Mouse (Mus musculus) layer of hippocampus, postnatal 10 days (tissue): ENCODE data around the gene Defb43. TPM values are rescaled to one million over a fixed set of nuclear protein-coding genes. Genes with fewer than 3 reads are reported as not detected.
A peak's percentile ranks its signal among the peaks of the same experiment; 100 is the strongest.

Experiments used
- DNase-seq, 2 experiments: peaks; one replicate each; pipeline ENCODE4 v3.0.0; 2021; ENCODE audit warnings: low spot score in 2 of 2
- total RNA-seq, 2 experiments: library from RNA; stranded (reverse); gene quantifications; 2 replicates each; pipeline ENCODE4 v1.2.3; 2021

Defb43 gene
- total RNA-seq, 2 experiments from 2014 or later = not detected

DNA sequence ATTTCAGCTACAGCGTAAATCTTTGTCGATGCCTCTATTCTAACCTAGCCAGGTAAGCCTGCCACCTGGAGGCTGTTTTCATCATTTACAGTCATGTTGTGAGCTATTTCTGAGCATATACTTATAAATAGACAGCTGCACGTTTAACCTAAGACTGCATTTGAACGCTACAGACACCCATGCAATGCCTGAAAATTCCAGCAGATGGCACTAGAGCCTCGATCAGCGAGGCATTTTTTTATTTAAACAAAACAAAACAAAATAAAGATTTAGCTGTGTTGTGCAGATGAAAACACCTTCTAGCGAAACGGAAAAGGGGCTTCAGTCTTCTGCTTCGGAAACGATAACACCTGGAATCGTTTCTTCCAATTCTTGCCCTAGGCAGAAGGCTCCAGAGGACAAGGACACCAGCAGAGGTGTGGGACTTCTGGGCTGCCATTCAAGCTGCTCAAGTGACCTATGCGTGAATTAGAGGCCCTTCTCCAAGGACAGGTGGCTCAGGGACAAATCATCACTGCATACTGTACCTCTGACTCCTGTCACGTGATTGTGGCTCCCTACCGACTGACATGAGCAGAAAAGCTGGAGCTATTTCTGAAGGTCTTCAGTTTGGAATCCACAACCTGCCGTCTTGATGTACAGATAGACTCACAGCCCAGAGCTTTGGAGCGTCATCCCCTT, 55.2 kb downstream of the Defb43 start:
- DNase-seq = peak; percentile 81 to 85

Other genes with a start within 250 kb of the Defb43 start
- gene Wdfy2, start 174.1 kb upstream of the Defb43 start, total RNA-seq = 10 to 100 TPM; 14.2 to 14.5 TPM
- not detected for gene Defb48, start 27.3 kb upstream of the Defb43 start, total RNA-seq
- not detected for gene Defb47, start 13.7 kb upstream of the Defb43 start, total RNA-seq
- not detected for gene Defb42, start 35.2 kb downstream of the Defb43 start, total RNA-seq
- gene Defb30, start 38.2 kb downstream of the Defb43 start, total RNA-seq = not detected